Mouse (Mus musculus) embryonic facial prominence, embryonic 11.5 days (tissue): ENCODE measurements around the gene Cyp2b19. TPM values are rescaled to one million over a fixed set of nuclear protein-coding genes. Genes with fewer than 3 reads are reported as not detected.
"Not testable (repeated sequence)": the region's sequence is repeated elsewhere in the genome, so short reads cannot be mapped to it uniquely, and the experiment has no call there.

Experiments
- ATAC-seq: fragments of 200-750 bp; cut with Nextera tagmentation; replicated peaks from 2 replicates; pipeline ENCODE4 v1.8.0; 2017; ENCODE audit warnings: low read depth; ENCODE audit not compliant: insufficient number of reproducible peaks, low FRiP score, low TSS enrichment
- DNase-seq: peaks from one replicate; pipeline ENCODE4 v3.0.0-alpha.2; 2015; ENCODE audit warnings: low spot score
- H3K27ac ChIP-seq: fragments of 300-500 bp; sonication (generic); replicated peaks from 2 replicates; pipeline ENCODE4 v1.5.1; 2014; ENCODE audit warnings: mild to moderate bottlenecking, low read depth, low read length, control low read depth
- H3K27me3 ChIP-seq: fragments of 300-500 bp; sonication (generic); 2 replicates; pipeline ENCODE4 v1.6.1; 2014; ENCODE audit warnings: mild to moderate bottlenecking, low read length, moderate library complexity, mixed read lengths; ENCODE audit not compliant: control insufficient read depth, insufficient read depth
- H3K36me3 ChIP-seq: fragments of 300-500 bp; sonication (generic); replicated peaks from 2 replicates; pipeline ENCODE4 v1.6.1; 2014; ENCODE audit warnings: low read depth, mild to moderate bottlenecking, low read length, moderate library complexity, mixed read lengths; ENCODE audit not compliant: control insufficient read depth, insufficient read depth
- H3K4me1 ChIP-seq: fragments of 300-500 bp; sonication (generic); 2 replicates; pipeline ENCODE4 v1.6.1; 2014; ENCODE audit warnings: low read length, mixed read lengths; ENCODE audit not compliant: control insufficient read depth, insufficient read depth
- H3K4me2 ChIP-seq: fragments of 300-500 bp; sonication (generic); 2 replicates; pipeline ENCODE4 v1.6.1; 2014; ENCODE audit warnings: low read depth, mild to moderate bottlenecking, control low read depth, low read length, moderate library complexity
- H3K4me3 ChIP-seq: fragments of 300-500 bp; sonication (generic); 2 replicates; pipeline ENCODE4 v1.5.1; 2014; ENCODE audit warnings: low read depth, low read length, control low read depth
- H3K9ac ChIP-seq: fragments of 300-500 bp; sonication (generic); replicated peaks from 2 replicates; pipeline ENCODE4 v1.6.1; 2014; ENCODE audit warnings: mild to moderate bottlenecking, control low read depth, low read length
- H3K9me3 ChIP-seq: fragments of 300-500 bp; sonication (generic); replicated peaks from 2 replicates; pipeline ENCODE4 v1.6.1; 2016; ENCODE audit warnings: mild to moderate bottlenecking, low read length, inconsistent platforms, mixed read lengths; ENCODE audit not compliant: control insufficient read depth
- WGBS: fragments of 180-500 bp; shearing (Covaris S2); extraction: QIAGEN DNeasy Blood & Tissue Kit; methylation state at CpG from one replicate; pipeline ENCODE4 v1.1.7; 2014; 5-methylcytosine and 5-hydroxymethylcytosine counted together
- polyA plus RNA-seq: library from polyadenylated mRNA; unstranded; fragments of >200 nt; fragmentation: Nextera tagmentation; extraction: Ambion mirVana; gene quantifications from 2 replicates; pipeline ENCODE4 v1.2.1, GENCODE M21; 2014

Gene Cyp2b19
- polyA plus RNA-seq, 1 experiment from 2014 or later, result not detected

GRCm38 (mm10) chr7:26786013-26786412 lies 29.1 kb downstream of the Cyp2b19 start:
- H3K4me3 ChIP-seq, H3K4me2 ChIP-seq, H3K9ac ChIP-seq, H3K27ac ChIP-seq, H3K4me1 ChIP-seq, H3K9me3 ChIP-seq, H3K36me3 ChIP-seq, ATAC-seq, H3K27me3 ChIP-seq, DNase-seq: not testable (repeated sequence)
- WGBS, result 50% methylated on average over 1 of the region's 1 CpGs

- DNase-seq, result no peak
- Histone ChIP-seq H3K4me2 (no peak overlapping the region), H3K4me3 (no peak overlapping the region), H3K27ac (no peak overlapping the region), H3K9me3 (no peaks in the 10 kb centered on the region), H3K4me1 (no peaks in the 10 kb centered on the region), H3K9ac (no peak overlapping the region), H3K36me3 (no peaks in the 10 kb centered on the region), H3K27me3 (no peaks in the 10 kb centered on the region)
- no peak for ATAC-seq
- whole genome bisulfite sequencing, result 87% methylated on average over 6 of the region's 6 CpGs
Observed at GRCm38 (mm10) chr7:26789984-26790383, 33.0 kb downstream of the Cyp2b19 start.

GRCm38 (mm10) chr7:26800104-26800503 lies 43.2 kb downstream of the Cyp2b19 start:
- no peak for DNase-seq
- no peak for ATAC-seq

GRCm38 (mm10) chr7:26800996-26801395 lies 44.1 kb downstream of the Cyp2b19 start:
- 85% methylated on average over 1 of the region's 1 CpGs for WGBS
- Histone ChIP-seq H3K27me3 (no peaks in the 10 kb centered on the region), H3K9ac (no peak overlapping the region), H3K9me3 (no peaks in the 10 kb centered on the region), H3K36me3 (no peaks in the 10 kb centered on the region), H3K4me1 (no peaks in the 10 kb centered on the region), H3K4me3 (no peak overlapping the region), H3K4me2 (no peak overlapping the region), H3K27ac (no peak overlapping the region)
- ATAC-seq, result no peak
- no peak for DNase-seq

More at GRCm38 (mm10) chr7:26800104-26800503, 43.2 kb downstream of the Cyp2b19 start:
- no peaks in the 10 kb centered on the region for H3K9me3 ChIP-seq
- no peaks in the 10 kb centered on the region for H3K27me3 ChIP-seq
- H3K9ac ChIP-seq, result no peak overlapping the region
- no peak overlapping the region for H3K4me2 ChIP-seq
- no peaks in the 10 kb centered on the region for H3K36me3 ChIP-seq
- no peaks in the 10 kb centered on the region for H3K4me1 ChIP-seq
- no peak overlapping the region for H3K27ac ChIP-seq
- H3K4me3 ChIP-seq, result no peak overlapping the region

- ATAC-seq (no peak), DNase-seq (no peak)
- H3K27ac ChIP-seq, result no peak within 1 kb of the TSS
- 93% methylated on average over 2 of the region's 2 CpGs for WGBS
- H3K36me3 ChIP-seq, result no peaks in the 10 kb centered on the region
- no peak within 1 kb of the TSS for H3K4me3 ChIP-seq
- H3K4me2 ChIP-seq, result no peak within 1 kb of the TSS
- H3K27me3 ChIP-seq, result no peaks in the 10 kb centered on the region
- no peak within 1 kb of the TSS for H3K9ac ChIP-seq
- H3K4me1 ChIP-seq, result no peaks in the 10 kb centered on the region
- no peaks in the 10 kb centered on the region for H3K9me3 ChIP-seq
Observed at GRCm38 (mm10) chr7:26808592-26808991, 51.6 kb downstream of the Cyp2b19 start, which contains the start of gene Cyp2g1. Cyp2g1 (plus strand) TSS chr7:26808892.

Other genes starting within 250 kb of the Cyp2b19 start
- not detected in 2 replicates for gene Nlrp9a, start 222.1 kb upstream of the Cyp2b19 start, polyA plus RNA-seq
- gene Vmn1r185, start 138.7 kb upstream of the Cyp2b19 start, polyA plus RNA-seq, result not detected in 2 replicates
- gene Cyp2b23, start 70.7 kb upstream of the Cyp2b19 start, polyA plus RNA-seq, result not detected in 2 replicates
- gene Cyp2g1, start 51.8 kb downstream of the Cyp2b19 start, polyA plus RNA-seq, result not detected in 2 replicates
- gene Cyp2a5, start 78.2 kb downstream of the Cyp2b19 start, polyA plus RNA-seq, result 0.57 TPM in 1 of 2 replicates, not detected in the other
- not detected in 2 replicates for gene Cyp2a22, start 182.2 kb downstream of the Cyp2b19 start, polyA plus RNA-seq